In genomic region chr11:77385706-77386690, GRCm38 (mm10) we compare ENCODE assay signal across 8 mouse cellular contexts.
A peak's percentile ranks its signal among the peaks of the same experiment; 100 is the strongest.
DNase-seq lines count a peak whose midpoint lies in the region.

No protein-coding gene starts in this region.

- no peak overlapping the region for H3K4me3 ChIP-seq in macrophage (ENCODE audit: inconsistent target)

- peak overlapping the region; percentile 62 for H3K27ac ChIP-seq in macrophage

- intact Hi-C loops in heart, postnatal 36 days (cut with DNase I) = loop anchor here (5.0 kb wide), 1 partner anchor 39 kb away; no protein-coding TSS in a partner anchor

- 0% methylated on average over 3 of the region's 3 CpGs for WGBS in macrophage (ENCODE audit: missing documents)

- no peaks in the 10 kb centered on the region for H3K36me3 ChIP-seq in macrophage (ENCODE audit: inconsistent target)

- peaks cover 69% of the 10 kb centered on the region for H3K79me2 ChIP-seq in macrophage (ENCODE audit: inconsistent target)

- peak; percentile 20 for DNase-seq in ovary, adult 18-20 months (ENCODE audit: low spot score)
- DNase-seq in ovary, postnatal 14 days (ENCODE audit: low spot score) = no peak
- peak; percentile 48 to 61 for DNase-seq in adrenal gland, postnatal 36 days
- peak; percentile 48 to 68 for DNase-seq in heart, postnatal 36 days
- no peak for DNase-seq in cerebellum, adult 11-12 months
- no peak for DNase-seq in urinary bladder, postnatal 10 days (ENCODE audit: low spot score)
- no peak for DNase-seq in yolk sac, embryonic 10.5 days (ENCODE audit: low spot score)

Comparison
In these comparisons a context has a peak if more than half of its experiments do, and no peak if none do; other contexts are left out.
1. DNase-seq: peak in ovary, adult 18-20 months (single experiment), adrenal gland, postnatal 36 days (2 of 2) and heart, postnatal 36 days (2 of 2); none in ovary, postnatal 14 days (single experiment), cerebellum, adult 11-12 months (single experiment), urinary bladder, postnatal 10 days (single experiment) and yolk sac, embryonic 10.5 days (single experiment).